Mouse (Mus musculus): ENCODE data around the gene Macf1. TPM values are rescaled to one million over a fixed set of nuclear protein-coding genes. Genes with fewer than 3 reads are reported as not detected.
"Not testable (repeated sequence)": the region's sequence is repeated elsewhere in the genome, so short reads cannot be mapped to it uniquely, and the experiment has no call there.

The Macf1 gene
- polyA plus RNA-seq, 1 experiment from 2014 or later: 47.1 TPM

- H3K27me3 ChIP-seq (ENCODE audit: control insufficient read depth, insufficient read depth, low read length): no peaks in the 10 kb centered on the region
- WGBS: 42% methylated on average over 3 of the region's 3 CpGs
- H3K9me3 ChIP-seq (replicated peaks; ENCODE audit: control insufficient read depth, low read length): no peaks in the 10 kb centered on the region
- ATAC-seq (replicated peaks; ENCODE audit: extremely low read depth, insufficient read depth, low FRiP score): no peak
- H3K9ac ChIP-seq (ENCODE audit: low read length): no peak overlapping the region
- no peak overlapping the region for H3K4me2 ChIP-seq (ENCODE audit: low read depth, low read length)
- no peaks in the 10 kb centered on the region for H3K36me3 ChIP-seq (ENCODE audit: control insufficient read depth, insufficient read depth)
- no peak overlapping the region for H3K27ac ChIP-seq (ENCODE audit: low read length)
- no peak overlapping the region for H3K4me3 ChIP-seq (ENCODE audit: low read length)
- H3K4me1 ChIP-seq (ENCODE audit: control insufficient read depth, insufficient read depth, low read length): peaks cover 17% of the 10 kb centered on the region
Measured at GRCm38 (mm10) chr4:123532001-123532400, 152.2 kb downstream of the Macf1 start.

- Histone ChIP-seq H3K4me2 (ENCODE audit: low read depth, low read length) (no peak overlapping the region), H3K9me3 (replicated peaks; ENCODE audit: control insufficient read depth, low read length) (no peaks in the 10 kb centered on the region), H3K27me3 (ENCODE audit: control insufficient read depth, insufficient read depth, low read length) (no peaks in the 10 kb centered on the region), H3K4me1 (ENCODE audit: control insufficient read depth, insufficient read depth, low read length) (peaks cover 21% of the 10 kb centered on the region), H3K36me3 (ENCODE audit: control insufficient read depth, insufficient read depth) (peaks cover 3% of the 10 kb centered on the region; the same call in 1 of the 2 replicates), H3K9ac (ENCODE audit: low read length) (no peak overlapping the region), H3K27ac (ENCODE audit: low read length) (no peak overlapping the region), H3K4me3 (ENCODE audit: low read length) (no peak overlapping the region)
- 96% methylated on average over 4 of the region's 6 CpGs for WGBS
- ATAC-seq (replicated peaks; ENCODE audit: extremely low read depth, insufficient read depth, low FRiP score): no peak
Measured at GRCm38 (mm10) chr4:123530976-123531375, 153.2 kb downstream of the Macf1 start.

GRCm38 (mm10) chr4:123529230-123529629 lies 154.9 kb downstream of the Macf1 start:
- Histone ChIP-seq H3K9me3 (replicated peaks; ENCODE audit: control insufficient read depth, low read length) (no peaks in the 10 kb centered on the region), H3K36me3 (ENCODE audit: control insufficient read depth, insufficient read depth) (peaks cover 3% of the 10 kb centered on the region; the same call in 1 of the 2 replicates), H3K4me3 (ENCODE audit: low read length) (no peak overlapping the region), H3K9ac (ENCODE audit: low read length) (no peak overlapping the region), H3K27me3 (ENCODE audit: control insufficient read depth, insufficient read depth, low read length) (no peaks in the 10 kb centered on the region), H3K4me1 (ENCODE audit: control insufficient read depth, insufficient read depth, low read length) (peaks cover 21% of the 10 kb centered on the region), H3K27ac (ENCODE audit: low read length) (no peak overlapping the region), H3K4me2 (ENCODE audit: low read depth, low read length) (no peak overlapping the region)
- 53% methylated on average over 6 of the region's 6 CpGs for WGBS
- no peak for ATAC-seq (replicated peaks; ENCODE audit: extremely low read depth, insufficient read depth, low FRiP score)

DNA sequence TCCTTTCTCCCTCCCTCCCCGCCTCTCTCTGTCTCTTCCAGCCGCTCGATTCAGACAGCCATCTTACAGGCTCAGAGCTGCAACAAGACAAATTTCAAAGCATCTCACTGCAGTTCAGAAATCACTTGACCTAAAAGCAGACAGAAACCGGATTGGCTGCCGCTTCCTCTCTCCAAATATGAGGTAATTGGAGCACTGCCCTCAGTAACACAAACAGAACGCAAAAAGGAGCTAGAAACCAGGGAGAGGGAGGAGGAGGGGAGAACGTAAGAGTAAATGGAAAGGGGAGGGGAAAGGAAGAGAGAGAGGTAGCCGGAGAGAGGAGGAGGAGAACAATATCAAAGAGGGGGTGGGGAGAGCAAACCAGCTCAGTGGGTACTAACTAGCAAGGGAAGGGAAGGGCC lies 156.6 kb downstream of the Macf1 start:
- no peaks in the 10 kb centered on the region for H3K9me3 ChIP-seq (replicated peaks; ENCODE audit: control insufficient read depth, low read length)
- whole genome bisulfite sequencing: 20% methylated on average over 8 of the region's 8 CpGs

GRCm38 (mm10) chr4:123526779-123527280 lies 157.3 kb downstream of the Macf1 start:
- Histone ChIP-seq H3K36me3 (ENCODE audit: control insufficient read depth, insufficient read depth) (peaks cover 3% of the 10 kb centered on the region; the same call in 1 of the 2 replicates), H3K27ac (ENCODE audit: low read length) (no peak overlapping the region), H3K9ac (ENCODE audit: low read length) (peak overlapping the region; percentile 43; the same call in 1 of the 2 replicates), H3K4me3 (ENCODE audit: low read length) (peak overlapping the region; percentile 33), H3K9me3 (replicated peaks; ENCODE audit: control insufficient read depth, low read length) (no peaks in the 10 kb centered on the region), H3K4me2 (ENCODE audit: low read depth, low read length) (peak overlapping the region; percentile 55; the same call in 1 of the 2 replicates), H3K4me1 (ENCODE audit: control insufficient read depth, insufficient read depth, low read length) (peaks cover 31% of the 10 kb centered on the region), H3K27me3 (ENCODE audit: control insufficient read depth, insufficient read depth, low read length) (no peaks in the 10 kb centered on the region)
- 45% methylated on average over 10 of the region's 10 CpGs for WGBS
- ATAC-seq (replicated peaks; ENCODE audit: extremely low read depth, insufficient read depth, low FRiP score): no peak

More for the DNA sequence above, 156.6 kb downstream of the Macf1 start:
- peaks cover 31% of the 10 kb centered on the region for H3K4me1 ChIP-seq (ENCODE audit: control insufficient read depth, insufficient read depth, low read length)
- H3K27ac ChIP-seq (ENCODE audit: low read length): peak overlapping the region; percentile 53; the same call in 1 of the 2 replicates
- no peaks in the 10 kb centered on the region for H3K27me3 ChIP-seq (ENCODE audit: control insufficient read depth, insufficient read depth, low read length)
- ATAC-seq (replicated peaks; ENCODE audit: extremely low read depth, insufficient read depth, low FRiP score): no peak
- H3K9ac ChIP-seq (ENCODE audit: low read length): peak overlapping the region; percentile 43
- peak overlapping the region; percentile 55 for H3K4me2 ChIP-seq (ENCODE audit: low read depth, low read length)
- peak overlapping the region; percentile 33 for H3K4me3 ChIP-seq (ENCODE audit: low read length)
- peaks cover 3% of the 10 kb centered on the region; the same call in 1 of the 2 replicates for H3K36me3 ChIP-seq (ENCODE audit: control insufficient read depth, insufficient read depth)

DNA sequence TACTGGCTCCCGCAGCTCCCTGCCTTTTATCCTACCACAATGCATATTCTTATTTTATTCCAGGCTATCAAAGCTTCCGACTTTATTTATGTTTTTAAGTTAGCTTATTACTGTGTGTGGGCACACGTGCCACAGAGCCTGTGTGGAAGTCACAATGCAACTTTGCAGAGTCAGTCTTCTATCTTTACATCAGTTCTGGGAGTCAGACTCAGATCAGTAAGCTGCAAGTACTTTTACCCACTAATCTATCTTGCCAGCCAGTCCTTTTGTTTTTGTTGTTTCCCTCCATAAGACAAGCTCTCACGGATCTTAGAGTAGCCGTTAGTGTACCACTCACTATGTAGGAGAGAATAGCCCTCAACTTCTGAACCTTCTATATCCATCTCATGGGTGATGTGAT lies 159.4 kb downstream of the Macf1 start:
- peaks cover 28% of the 10 kb centered on the region for H3K4me1 ChIP-seq (ENCODE audit: control insufficient read depth, insufficient read depth, low read length)
- WGBS: 84% methylated on average over 5 of the region's 5 CpGs
- peaks cover 3% of the 10 kb centered on the region; the same call in 1 of the 2 replicates for H3K36me3 ChIP-seq (ENCODE audit: control insufficient read depth, insufficient read depth)
- H3K4me2 ChIP-seq (ENCODE audit: low read depth, low read length): no peak overlapping the region
- ATAC-seq (replicated peaks; ENCODE audit: extremely low read depth, insufficient read depth, low FRiP score): no peak
- no peak overlapping the region for H3K27ac ChIP-seq (ENCODE audit: low read length)
- no peak overlapping the region for H3K9ac ChIP-seq (ENCODE audit: low read length)
- no peaks in the 10 kb centered on the region for H3K27me3 ChIP-seq (ENCODE audit: control insufficient read depth, insufficient read depth, low read length)
- H3K4me3 ChIP-seq (ENCODE audit: low read length): no peak overlapping the region
- H3K9me3 ChIP-seq (replicated peaks; ENCODE audit: control insufficient read depth, low read length): no peaks in the 10 kb centered on the region

DNA sequence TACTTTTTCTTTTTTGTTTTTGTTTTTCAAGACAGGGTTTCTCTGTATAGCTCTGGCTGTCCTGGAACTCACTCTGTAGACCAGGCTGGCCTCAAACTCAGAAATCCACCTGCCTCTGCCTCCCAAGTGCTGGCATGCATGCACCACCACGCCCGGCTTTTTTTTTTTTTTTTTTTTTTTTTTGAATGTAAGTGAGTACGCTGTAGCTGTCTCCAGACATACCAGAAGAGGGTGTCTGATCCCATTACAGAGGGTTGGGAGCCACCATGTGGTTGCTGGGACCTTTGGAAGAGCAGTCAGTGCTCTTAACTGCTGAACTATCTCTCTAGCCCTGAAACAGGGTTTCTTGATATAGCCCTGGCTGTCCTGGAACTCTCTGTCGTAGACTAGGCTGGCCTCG lies 164.0 kb downstream of the Macf1 start:
- 70% methylated on average over 5 of the region's 5 CpGs for WGBS
- not testable (repeated sequence) for H3K27me3 ChIP-seq (ENCODE audit: control insufficient read depth, insufficient read depth, low read length); H3K4me3 ChIP-seq (ENCODE audit: low read length); H3K27ac ChIP-seq (ENCODE audit: low read length); H3K36me3 ChIP-seq (ENCODE audit: control insufficient read depth, insufficient read depth); H3K9me3 ChIP-seq (replicated peaks; ENCODE audit: control insufficient read depth, low read length); H3K4me1 ChIP-seq (ENCODE audit: control insufficient read depth, insufficient read depth, low read length); H3K4me2 ChIP-seq (ENCODE audit: low read depth, low read length); ATAC-seq (replicated peaks; ENCODE audit: extremely low read depth, insufficient read depth, low FRiP score); H3K9ac ChIP-seq (ENCODE audit: low read length)

DNA sequence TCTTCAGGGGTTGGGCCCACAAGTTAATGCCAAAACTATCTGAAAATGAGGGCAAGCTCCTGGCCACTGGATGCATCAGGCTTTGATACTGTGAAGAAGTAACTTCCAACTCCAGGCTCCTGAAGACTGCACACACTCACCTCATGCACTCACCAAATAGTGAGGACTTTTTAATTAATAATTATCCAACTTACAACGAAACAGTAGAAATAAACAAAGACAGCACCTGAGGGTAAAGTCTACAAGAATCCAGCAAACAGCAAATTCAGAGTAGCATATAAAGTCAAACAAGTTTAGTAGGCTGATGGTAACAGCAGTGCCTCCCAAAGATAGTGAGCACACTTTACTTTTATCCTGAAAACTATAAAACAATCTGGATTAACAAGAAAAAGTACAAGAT lies 168.5 kb downstream of the Macf1 start:
- Histone ChIP-seq H3K4me1 (ENCODE audit: control insufficient read depth, insufficient read depth, low read length) (no peaks in the 10 kb centered on the region), H3K36me3 (ENCODE audit: control insufficient read depth, insufficient read depth) (peaks cover 21% of the 10 kb centered on the region), H3K27me3 (ENCODE audit: control insufficient read depth, insufficient read depth, low read length) (no peaks in the 10 kb centered on the region), H3K9ac (ENCODE audit: low read length) (no peak overlapping the region), H3K27ac (ENCODE audit: low read length) (no peak overlapping the region), H3K9me3 (replicated peaks; ENCODE audit: control insufficient read depth, low read length) (no peaks in the 10 kb centered on the region), H3K4me3 (ENCODE audit: low read length) (no peak overlapping the region), H3K4me2 (ENCODE audit: low read depth, low read length) (no peak overlapping the region)
- WGBS: 87% methylated on average over 1 of the region's 1 CpGs
- ATAC-seq (replicated peaks; ENCODE audit: extremely low read depth, insufficient read depth, low FRiP score): no peak

DNA sequence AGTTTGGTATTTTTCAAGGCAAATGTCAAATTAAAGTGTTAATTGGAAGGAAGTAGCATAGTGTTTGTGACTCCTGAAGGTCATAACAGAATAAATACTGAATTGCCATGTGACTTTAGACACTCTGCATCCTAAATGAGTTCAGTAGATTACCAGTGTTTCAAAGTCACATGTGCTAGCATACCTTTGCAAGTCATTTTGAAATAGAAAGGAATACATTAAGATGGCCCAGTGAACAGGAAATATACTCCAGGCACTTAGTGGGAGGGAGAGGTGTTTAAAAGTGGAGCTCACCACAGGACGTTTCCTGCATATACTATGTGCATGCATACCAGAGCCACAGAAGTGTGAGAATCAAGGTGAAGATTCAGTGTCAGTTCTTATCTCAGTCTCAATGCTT lies 174.0 kb downstream of the Macf1 start:
- no peak overlapping the region for H3K4me2 ChIP-seq (ENCODE audit: low read depth, low read length)
- 40% methylated on average over 1 of the region's 1 CpGs for WGBS
- no peaks in the 10 kb centered on the region for H3K4me1 ChIP-seq (ENCODE audit: control insufficient read depth, insufficient read depth, low read length)
- H3K9ac ChIP-seq (ENCODE audit: low read length): no peak overlapping the region
- H3K27ac ChIP-seq (ENCODE audit: low read length): no peak overlapping the region
- H3K27me3 ChIP-seq (ENCODE audit: control insufficient read depth, insufficient read depth, low read length): no peaks in the 10 kb centered on the region
- peaks cover 56% of the 10 kb centered on the region for H3K36me3 ChIP-seq (ENCODE audit: control insufficient read depth, insufficient read depth)
- ATAC-seq (replicated peaks; ENCODE audit: extremely low read depth, insufficient read depth, low FRiP score): no peak
- H3K9me3 ChIP-seq (replicated peaks; ENCODE audit: control insufficient read depth, low read length): no peaks in the 10 kb centered on the region
- no peak overlapping the region for H3K4me3 ChIP-seq (ENCODE audit: low read length)

Data from heart, embryonic 16.5 days (tissue).